Mouse (Mus musculus) spleen, adult 2 months (tissue): ENCODE measurements around the gene Arid4a.

ENCODE experiments used
- CTCF ChIP-seq: fragments of 200-500 bp; IDR thresholded peaks from 2 replicates; pipeline ENCODE4 v1.5.1; 2011; ENCODE audit warnings: mild to moderate bottlenecking, inconsistent platforms; ENCODE audit not compliant: insufficient read depth, insufficient read length, insufficient replicate concordance; ENCODE audit errors: extremely low read depth
- POLR2A ChIP-seq: fragments of 200-500 bp; IDR thresholded peaks from 2 replicates; pipeline ENCODE4 v1.6.1; 2011; ENCODE audit warnings: low read depth, low read length, inconsistent platforms

DNA sequence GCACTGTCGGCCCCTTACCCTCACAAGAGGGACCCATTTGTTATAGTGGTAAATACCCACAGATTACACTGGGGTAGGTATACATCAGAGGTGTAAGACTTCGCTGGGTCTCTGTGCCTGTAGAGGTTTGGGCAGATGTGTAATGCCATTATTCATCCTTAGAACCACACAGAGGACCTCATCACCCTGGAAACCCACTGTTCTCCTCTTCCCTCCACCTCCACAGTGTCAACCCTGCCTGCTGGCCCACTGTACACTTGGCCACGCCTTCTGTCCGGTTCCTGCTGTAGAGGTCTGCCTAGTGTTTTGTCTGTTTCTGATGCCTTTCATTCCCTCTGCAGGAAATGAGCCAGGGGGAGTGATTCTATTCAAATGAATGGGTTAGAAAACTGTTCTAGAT lies 56.3 kb downstream of the Arid4a start:
- no peak for TF ChIP-seq POLR2A
- TF ChIP-seq CTCF = no peak
